Mouse (Mus musculus) liver, embryonic 13.5 days (tissue): ENCODE measurements at regions not wholly inside any gene's neighbourhood (a gene's known extent, or its start where the extent isn't known, plus 50 kb on each side); places are given as distances from the start of the nearest gene placed in this dataset.

Experiments used
- ATAC-seq: fragments of 200-750 bp; cut with Nextera tagmentation; 2 replicates; pipeline ENCODE4 v1.8.0; 2017; ENCODE audit warnings: low read depth, mild to moderate bottlenecking, moderate number of reproducible peaks, moderate library complexity
- DNase-seq: peaks from one replicate; pipeline ENCODE4 v3.0.0; 2022
- H3K27ac ChIP-seq: fragments of 300-500 bp; sonication (generic); 2 replicates; pipeline ENCODE4 v1.5.1; 2015; ENCODE audit warnings: moderate library complexity, mild to moderate bottlenecking, inconsistent platforms
- H3K27me3 ChIP-seq: fragments of 300-500 bp; sonication (generic); 2 replicates; pipeline ENCODE4 v1.6.1; 2015; ENCODE audit warnings: mild to moderate bottlenecking, inconsistent platforms
- H3K36me3 ChIP-seq: fragments of 300-500 bp; sonication (generic); 2 replicates; pipeline ENCODE4 v1.6.1; 2015; ENCODE audit warnings: mild to moderate bottlenecking, inconsistent platforms
- H3K4me1 ChIP-seq: fragments of 300-500 bp; sonication (generic); replicated peaks from 2 replicates; pipeline ENCODE4 v1.6.1; 2015; ENCODE audit warnings: inconsistent platforms
- H3K4me2 ChIP-seq: fragments of 300-500 bp; sonication (generic); 2 replicates; pipeline ENCODE4 v1.6.1; 2015; ENCODE audit warnings: inconsistent platforms, mild to moderate bottlenecking, moderate library complexity
- H3K4me3 ChIP-seq: fragments of 300-500 bp; sonication (generic); replicated peaks from 2 replicates; pipeline ENCODE4 v1.5.1; 2015; ENCODE audit warnings: mild to moderate bottlenecking, inconsistent platforms
- H3K9ac ChIP-seq: fragments of 300-500 bp; sonication (generic); 2 replicates; pipeline ENCODE4 v1.6.1; 2015; ENCODE audit warnings: mild to moderate bottlenecking, inconsistent platforms
- H3K9me3 ChIP-seq: fragments of 300-500 bp; sonication (generic); replicated peaks from 2 replicates; pipeline ENCODE4 v1.6.1; 2016; ENCODE audit warnings: inconsistent platforms
- WGBS: fragments of 180-500 bp; shearing (Covaris S2); methylation state at CpG from one replicate; pipeline ENCODE4 v1.1.7; 2015; ENCODE audit not compliant: insufficient replicate concordance; 5-methylcytosine and 5-hydroxymethylcytosine counted together

DNA sequence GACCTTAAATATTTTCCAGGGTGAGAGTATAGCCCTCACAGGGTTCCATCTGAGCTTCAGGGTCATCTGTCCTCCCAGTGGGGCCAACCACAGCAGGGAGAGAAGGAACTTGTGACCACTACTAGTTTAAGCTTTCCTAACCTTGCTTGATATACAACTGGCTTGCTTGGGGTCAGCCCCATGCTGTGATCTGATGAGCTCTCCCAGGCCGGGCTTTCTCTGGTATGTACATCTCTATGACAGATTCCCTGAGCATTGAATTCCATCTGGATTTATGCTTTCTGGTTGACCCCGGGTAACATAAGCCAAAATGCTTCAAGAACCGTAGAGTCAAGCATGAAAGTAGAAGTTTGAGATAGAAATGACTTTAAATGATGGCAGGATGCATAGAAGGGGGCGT is 352.1 kb downstream of the Rps24 start:
- H3K27ac ChIP-seq, result no peak overlapping the region
- no peak overlapping the region for H3K9ac ChIP-seq
- DNase-seq (no peak), ATAC-seq (no peak)
- H3K36me3 ChIP-seq, result no peaks in the 10 kb centered on the region
- no peaks in the 10 kb centered on the region for H3K4me1 ChIP-seq
- WGBS, result 48% methylated on average over 4 of the region's 4 CpGs
- H3K9me3 ChIP-seq, result no peaks in the 10 kb centered on the region
- H3K27me3 ChIP-seq, result no peaks in the 10 kb centered on the region
- no peak overlapping the region for H3K4me2 ChIP-seq
- no peak overlapping the region for H3K4me3 ChIP-seq

DNA sequence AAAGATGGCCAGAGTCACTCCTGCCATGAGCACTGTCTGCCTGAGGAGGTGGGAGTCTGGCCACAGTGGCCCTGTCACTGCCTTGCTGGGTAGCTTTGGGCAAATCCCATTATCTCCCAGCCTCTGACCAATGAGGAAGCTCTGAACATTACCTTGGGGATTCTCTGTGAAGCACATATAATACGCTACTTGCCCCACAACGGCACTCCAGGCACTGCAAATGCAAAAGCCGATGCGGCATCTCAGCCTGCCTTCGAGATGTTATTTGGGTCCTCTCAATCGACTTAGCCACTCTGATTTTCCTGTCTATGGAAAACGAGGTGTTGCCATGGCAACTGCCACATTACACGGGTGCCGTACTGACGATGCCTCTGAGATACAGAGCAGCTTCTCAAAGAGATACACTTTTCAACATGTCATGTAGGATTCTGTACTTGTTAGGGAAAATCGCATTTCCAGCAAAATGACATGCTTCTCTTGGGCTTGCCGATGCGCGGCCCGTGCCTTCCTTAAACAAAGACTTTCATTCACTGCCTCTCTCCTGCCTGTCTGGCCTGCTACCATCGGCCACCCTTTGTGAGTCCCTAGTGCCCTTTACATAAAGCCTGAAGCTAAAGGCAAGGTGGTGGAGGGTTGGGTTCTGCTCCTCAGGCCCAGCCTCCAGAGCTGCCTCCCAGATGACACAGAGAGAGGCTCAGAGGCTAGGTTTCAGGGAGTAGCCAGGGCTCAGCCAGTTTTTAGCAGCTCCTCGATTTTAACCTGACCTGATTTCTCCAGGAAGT is 355.0 kb downstream of the Rps24 start:
- ATAC-seq, result no peak
- 70% methylated on average over 17 of the region's 17 CpGs for WGBS
- DNase-seq, result no peak
- Histone ChIP-seq H3K36me3 (no peaks in the 10 kb centered on the region), H3K27me3 (no peaks in the 10 kb centered on the region), H3K4me3 (no peak overlapping the region), H3K9ac (no peak overlapping the region), H3K4me2 (no peak overlapping the region), H3K4me1 (no peaks in the 10 kb centered on the region), H3K9me3 (no peaks in the 10 kb centered on the region), H3K27ac (no peak overlapping the region)

DNA sequence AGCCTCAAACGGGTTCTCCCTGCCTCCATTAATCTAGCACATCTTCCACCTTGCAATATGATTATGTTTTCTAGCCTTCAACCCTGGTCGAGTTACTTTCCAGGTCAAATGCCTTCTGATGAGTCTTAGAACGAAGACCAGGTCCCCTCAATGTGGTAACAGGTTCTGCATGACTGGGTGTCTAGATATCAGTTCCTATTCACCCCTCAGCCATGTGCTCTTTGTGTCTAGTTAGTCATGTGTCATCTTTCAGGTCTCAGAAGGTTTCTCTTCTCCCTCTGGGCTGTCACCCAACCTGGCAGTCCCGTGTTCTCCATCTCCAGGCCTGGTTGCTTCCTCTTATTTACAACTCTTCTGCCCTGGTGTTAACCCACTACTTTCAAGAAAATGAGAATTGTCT is 356.7 kb downstream of the Rps24 start:
- 30% methylated on average over 4 of the region's 4 CpGs for WGBS

DNA sequence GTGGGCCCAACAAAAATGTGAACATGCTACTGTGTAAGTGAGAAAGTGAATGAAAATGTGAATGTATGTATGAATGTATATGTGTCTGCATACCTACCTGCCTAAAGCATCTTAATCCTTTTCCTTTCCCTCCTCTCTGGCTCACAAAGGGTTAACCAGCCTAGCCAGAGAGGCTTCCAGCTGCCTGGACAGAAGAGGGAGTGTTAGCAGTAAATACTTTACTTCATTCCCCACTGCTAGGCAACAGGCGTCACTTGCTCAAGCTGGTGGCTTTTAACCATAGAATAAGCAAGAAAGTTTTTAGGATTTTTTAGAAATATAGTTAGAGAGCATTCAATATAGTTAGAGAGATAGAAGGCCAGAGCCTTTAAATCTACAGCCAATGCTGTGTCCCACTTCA is 363.6 kb downstream of the Rps24 start:
- DNase-seq (no peak), ATAC-seq (no peak)
- Histone ChIP-seq H3K27me3 (no peaks in the 10 kb centered on the region), H3K9me3 (no peaks in the 10 kb centered on the region), H3K36me3 (no peaks in the 10 kb centered on the region), H3K27ac (no peak overlapping the region), H3K9ac (no peak overlapping the region), H3K4me3 (no peak overlapping the region), H3K4me1 (no peaks in the 10 kb centered on the region), H3K4me2 (no peak overlapping the region)
- WGBS, result 44% methylated on average over 1 of the region's 1 CpGs

More for the DNA sequence above, 356.7 kb downstream of the Rps24 start:
- Histone ChIP-seq H3K4me2 (no peak overlapping the region), H3K9me3 (no peaks in the 10 kb centered on the region), H3K36me3 (no peaks in the 10 kb centered on the region), H3K27ac (no peak overlapping the region), H3K4me3 (no peak overlapping the region), H3K9ac (no peak overlapping the region), H3K4me1 (no peaks in the 10 kb centered on the region), H3K27me3 (no peaks in the 10 kb centered on the region)
- ATAC-seq (no peak), DNase-seq (no peak)

DNA sequence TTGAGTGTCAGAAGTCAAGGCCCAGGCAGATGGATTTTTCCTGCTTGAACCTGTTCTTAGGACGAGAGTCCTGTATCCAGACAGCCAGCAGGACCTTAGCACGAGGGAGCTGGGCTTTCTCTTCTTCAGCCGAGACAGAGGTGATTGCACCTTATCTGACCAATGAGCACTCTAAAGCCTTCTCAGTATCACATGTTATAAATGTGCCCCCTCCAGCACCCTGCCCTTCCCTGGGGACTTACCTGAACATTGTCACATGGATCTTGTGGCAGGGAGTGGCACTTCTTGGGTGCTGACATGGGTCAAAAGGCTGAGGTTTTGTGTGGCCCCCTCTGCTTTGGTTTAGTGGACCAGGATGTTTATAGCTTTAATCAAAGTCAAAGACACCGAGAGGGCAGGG is 367.5 kb downstream of the Rps24 start:
- DNase-seq (no peak), ATAC-seq (no peak)
- Histone ChIP-seq H3K36me3 (no peaks in the 10 kb centered on the region), H3K4me1 (no peaks in the 10 kb centered on the region), H3K4me3 (no peak overlapping the region), H3K9me3 (no peaks in the 10 kb centered on the region), H3K9ac (no peak overlapping the region), H3K27me3 (no peaks in the 10 kb centered on the region), H3K27ac (no peak overlapping the region), H3K4me2 (no peak overlapping the region)
- WGBS, result 36% methylated on average over 4 of the region's 4 CpGs

DNA sequence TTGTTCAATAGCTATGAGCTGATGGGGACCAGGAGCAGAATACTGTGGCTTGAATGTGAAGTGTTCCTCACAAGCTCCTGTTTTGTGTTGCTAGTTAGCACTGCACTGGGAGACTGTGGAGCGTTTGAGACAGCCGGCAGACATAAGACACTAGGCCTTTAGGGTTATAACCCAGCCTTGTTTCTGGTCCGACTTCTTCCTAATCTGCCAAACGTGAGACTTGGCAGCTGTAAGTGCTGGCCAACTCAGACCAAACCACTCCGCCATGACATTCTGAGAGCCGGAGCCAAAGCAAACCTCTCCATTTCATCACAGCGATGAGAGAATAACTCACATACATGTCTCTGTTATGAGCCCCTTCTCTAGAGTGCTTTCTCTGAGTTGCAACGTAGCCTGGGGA is 375.2 kb downstream of the Rps24 start:
- DNase-seq, result no peak
- Histone ChIP-seq H3K9me3 (no peaks in the 10 kb centered on the region), H3K4me3 (no peak overlapping the region), H3K27ac (no peak overlapping the region), H3K4me1 (no peaks in the 10 kb centered on the region), H3K27me3 (no peaks in the 10 kb centered on the region), H3K9ac (no peak overlapping the region), H3K4me2 (no peak overlapping the region), H3K36me3 (no peaks in the 10 kb centered on the region)
- ATAC-seq, result no peak
- 68% methylated on average over 8 of the region's 8 CpGs for WGBS

DNA sequence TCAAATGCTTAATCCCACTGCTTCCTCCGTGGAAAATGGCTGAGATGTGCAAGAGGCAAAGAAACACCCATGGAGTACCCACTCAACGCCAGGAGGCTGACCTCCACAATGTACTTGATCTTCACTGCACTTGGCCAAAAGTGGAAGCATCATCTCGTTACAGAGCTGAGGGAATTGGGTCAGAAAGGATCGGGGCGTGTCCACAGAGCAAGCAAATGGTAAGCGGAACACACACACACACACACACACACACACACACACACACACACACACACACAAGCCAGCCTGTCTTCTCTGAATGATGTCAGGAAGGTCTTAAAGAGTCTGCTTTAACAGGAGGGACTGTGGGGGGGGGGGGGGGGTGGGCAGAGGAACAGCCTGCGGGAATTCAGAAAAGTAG is 375.7 kb downstream of the Rps24 start:
- Histone ChIP-seq H3K4me3 (no peak overlapping the region), H3K9ac (no peak overlapping the region), H3K4me1 (no peaks in the 10 kb centered on the region), H3K27me3 (no peaks in the 10 kb centered on the region), H3K36me3 (no peaks in the 10 kb centered on the region), H3K9me3 (no peaks in the 10 kb centered on the region), H3K27ac (no peak overlapping the region), H3K4me2 (no peak overlapping the region)
- 63% methylated on average over 6 of the region's 7 CpGs for WGBS
- DNase-seq (no peak), ATAC-seq (no peak)

DNA sequence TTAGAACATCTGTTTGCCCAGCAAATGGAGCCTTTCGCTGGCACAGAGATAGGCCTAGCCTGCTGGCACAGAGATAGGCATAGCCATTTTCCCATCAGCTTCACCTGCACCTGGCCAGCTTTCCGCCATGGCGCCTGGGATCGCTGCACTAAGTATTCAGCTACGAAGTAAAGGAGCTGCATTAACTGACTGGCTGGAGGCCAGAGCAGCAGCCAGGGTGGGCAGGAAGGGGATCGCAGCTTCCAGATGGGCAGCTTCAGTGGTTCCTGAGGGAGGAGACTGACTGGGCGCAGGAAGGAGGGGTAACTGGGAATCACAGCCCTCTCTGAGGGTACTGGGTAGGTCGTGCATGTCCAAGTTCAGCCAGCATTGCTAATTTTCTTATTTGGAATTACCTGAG is 376.2 kb downstream of the Rps24 start:
- no peak overlapping the region for H3K9ac ChIP-seq
- no peak overlapping the region for H3K4me2 ChIP-seq
- H3K9me3 ChIP-seq, result no peaks in the 10 kb centered on the region
- no peaks in the 10 kb centered on the region for H3K4me1 ChIP-seq
- DNase-seq (no peak), ATAC-seq (no peak)
- H3K27me3 ChIP-seq, result no peaks in the 10 kb centered on the region
- 63% methylated on average over 8 of the region's 8 CpGs for WGBS
- no peak overlapping the region for H3K4me3 ChIP-seq
- H3K36me3 ChIP-seq, result no peaks in the 10 kb centered on the region
- no peak overlapping the region for H3K27ac ChIP-seq

DNA sequence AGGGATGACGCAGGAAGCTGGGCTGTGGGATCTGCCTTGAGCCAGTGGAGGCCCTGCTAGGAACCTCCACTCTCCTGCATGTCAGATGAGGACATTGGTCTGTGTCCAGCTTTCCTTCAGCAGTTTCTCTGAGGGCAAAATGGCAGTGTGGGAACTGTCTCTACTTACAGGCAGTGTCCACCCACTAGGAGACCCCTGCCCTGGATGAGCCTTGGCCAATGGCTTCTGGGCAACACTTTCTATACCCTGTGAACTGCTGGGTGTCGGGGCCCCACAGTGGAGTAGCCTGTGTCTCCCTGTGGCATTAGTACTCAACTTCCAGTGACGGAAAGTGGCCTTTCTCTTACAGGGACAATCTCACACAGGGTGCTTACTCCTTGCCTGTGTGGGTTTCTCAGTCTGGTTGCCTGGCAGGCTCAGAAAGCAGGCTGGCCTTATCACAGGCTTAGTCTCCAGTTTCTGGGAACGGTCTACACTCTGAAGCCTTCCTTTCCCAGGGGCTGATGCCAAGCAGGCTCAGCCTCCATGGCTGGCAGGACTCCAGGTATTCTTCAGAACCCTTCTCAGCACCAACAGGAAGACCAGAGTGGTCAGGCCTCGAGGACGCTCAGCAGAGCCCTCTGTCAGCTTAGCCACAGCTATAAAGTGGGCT is 378.8 kb downstream of the Rps24 start:
- Histone ChIP-seq H3K4me2 (no peak overlapping the region), H3K9ac (no peak overlapping the region), H3K27me3 (no peaks in the 10 kb centered on the region), H3K36me3 (no peaks in the 10 kb centered on the region), H3K4me3 (no peak overlapping the region), H3K4me1 (no peaks in the 10 kb centered on the region), H3K27ac (no peak overlapping the region), H3K9me3 (no peaks in the 10 kb centered on the region)
- 62% methylated on average over 6 of the region's 6 CpGs for WGBS
- DNase-seq (no peak), ATAC-seq (no peak)

DNA sequence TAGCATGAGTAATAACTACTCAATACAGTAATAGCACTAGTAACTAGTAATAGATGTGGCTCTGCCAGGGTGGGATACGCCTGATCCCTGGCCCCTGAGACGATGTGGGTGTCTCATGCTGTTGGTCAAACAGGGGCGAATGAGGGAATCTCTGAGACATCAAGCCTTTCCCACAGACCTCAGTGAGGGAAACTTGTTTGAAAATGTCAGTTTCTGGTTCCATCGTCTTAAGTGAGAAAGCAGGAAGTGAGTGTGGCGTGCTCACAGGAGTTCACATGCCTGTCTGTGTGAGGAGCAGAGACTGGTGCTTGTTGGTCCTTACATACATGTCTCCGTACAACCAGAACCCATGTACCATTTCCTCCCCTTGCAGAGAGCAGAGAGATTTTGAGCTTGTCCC is 380.9 kb downstream of the Rps24 start:
- WGBS, result 52% methylated on average over 6 of the region's 6 CpGs
- Histone ChIP-seq H3K4me3 (no peak overlapping the region), H3K27me3 (no peaks in the 10 kb centered on the region), H3K36me3 (no peaks in the 10 kb centered on the region), H3K4me1 (no peaks in the 10 kb centered on the region), H3K9me3 (no peaks in the 10 kb centered on the region), H3K27ac (no peak overlapping the region), H3K4me2 (no peak overlapping the region), H3K9ac (no peak overlapping the region)
- DNase-seq, result no peak
- no peak for ATAC-seq

DNA sequence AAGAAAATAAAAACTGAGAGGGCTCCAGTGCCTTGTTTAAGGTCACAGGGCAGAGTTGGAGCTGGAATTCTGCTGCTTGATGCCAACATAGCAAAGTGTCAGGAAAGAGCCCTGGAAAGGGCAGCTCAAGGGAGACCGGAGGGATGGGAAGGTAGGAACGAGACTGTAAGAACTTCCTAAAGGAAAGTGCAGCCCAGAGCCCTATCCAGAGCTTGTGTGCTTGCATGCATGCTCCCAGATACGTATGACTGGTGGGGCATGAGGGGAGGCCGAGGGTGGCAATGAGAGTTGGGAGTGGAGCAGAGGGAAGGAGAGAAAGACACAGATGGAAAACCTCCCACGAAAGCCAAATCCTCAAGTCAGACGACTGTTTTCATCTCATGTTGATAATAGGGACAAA is 381.8 kb downstream of the Rps24 start:
- Histone ChIP-seq H3K9me3 (no peaks in the 10 kb centered on the region), H3K27ac (no peak overlapping the region), H3K9ac (no peak overlapping the region), H3K4me2 (no peak overlapping the region), H3K4me1 (no peaks in the 10 kb centered on the region), H3K27me3 (no peaks in the 10 kb centered on the region), H3K4me3 (no peak overlapping the region), H3K36me3 (no peaks in the 10 kb centered on the region)
- 56% methylated on average over 6 of the region's 6 CpGs for WGBS
- DNase-seq (no peak), ATAC-seq (no peak)

DNA sequence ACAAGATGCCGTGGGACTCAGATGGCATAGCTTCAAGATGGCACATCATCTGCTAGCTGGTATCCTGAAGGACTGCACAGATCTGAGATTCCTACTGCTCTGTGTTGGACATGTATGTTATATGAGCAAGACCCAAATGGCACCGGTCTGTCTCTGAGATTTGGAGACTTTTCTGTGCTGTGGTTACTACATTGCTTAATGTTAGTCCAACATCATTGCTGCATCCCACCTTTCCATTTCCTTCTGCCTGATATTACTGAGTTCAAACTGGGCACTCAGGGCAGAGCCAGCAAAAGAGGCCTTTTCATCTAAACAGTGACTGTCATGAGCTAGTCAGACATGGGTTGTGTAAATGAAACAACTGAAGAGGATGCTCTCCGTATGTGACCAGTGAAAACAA is 383.3 kb downstream of the Rps24 start:
- no peaks in the 10 kb centered on the region for H3K9me3 ChIP-seq
- WGBS, result 72% methylated on average over 3 of the region's 3 CpGs
- no peak overlapping the region for H3K4me2 ChIP-seq
- no peak overlapping the region for H3K4me3 ChIP-seq
- H3K27me3 ChIP-seq, result no peaks in the 10 kb centered on the region
- DNase-seq, result no peak
- no peak for ATAC-seq
- H3K27ac ChIP-seq, result no peak overlapping the region
- no peak overlapping the region for H3K9ac ChIP-seq
- H3K36me3 ChIP-seq, result no peaks in the 10 kb centered on the region
- H3K4me1 ChIP-seq, result no peaks in the 10 kb centered on the region
